Mouse (Mus musculus) midbrain, embryonic 12.5 days (tissue): ENCODE results near the gene Fbln2. TPM values are rescaled to one million over a fixed set of nuclear protein-coding genes. Genes with fewer than 3 reads are reported as not detected.

ENCODE experiments used
- ATAC-seq: fragments of 200-750 bp; cut with Nextera tagmentation; 2 replicates; pipeline ENCODE4 v1.8.0; 2017; ENCODE audit warnings: low read depth, moderate TSS enrichment, moderate library complexity; ENCODE audit not compliant: low FRiP score
- H3K27ac ChIP-seq: fragments of 300-500 bp; sonication (generic); replicated peaks from 2 replicates; pipeline ENCODE4 v1.5.1; 2016; ENCODE audit warnings: mild to moderate bottlenecking
- H3K27me3 ChIP-seq: fragments of 300-500 bp; sonication (generic); 2 replicates; pipeline ENCODE4 v1.6.1; 2016; ENCODE audit warnings: mild to moderate bottlenecking
- H3K36me3 ChIP-seq: fragments of 300-500 bp; sonication (generic); 2 replicates; pipeline ENCODE4 v1.6.1; 2016
- H3K4me1 ChIP-seq: fragments of 300-500 bp; sonication (generic); 2 replicates; pipeline ENCODE4 v1.6.1; 2016
- H3K4me2 ChIP-seq: fragments of 300-500 bp; sonication (generic); replicated peaks from 2 replicates; pipeline ENCODE4 v1.6.1; 2016; ENCODE audit warnings: mild to moderate bottlenecking, moderate library complexity
- H3K4me3 ChIP-seq: fragments of 300-500 bp; sonication (generic); 2 replicates; pipeline ENCODE4 v1.5.1; 2016; ENCODE audit warnings: mild to moderate bottlenecking
- H3K9ac ChIP-seq: fragments of 300-500 bp; sonication (generic); replicated peaks from 2 replicates; pipeline ENCODE4 v1.6.1; 2016; ENCODE audit warnings: mild to moderate bottlenecking, moderate library complexity
- H3K9me3 ChIP-seq: fragments of 300-500 bp; sonication (generic); 2 replicates; pipeline ENCODE4 v1.6.1; 2016; ENCODE audit warnings: mild to moderate bottlenecking
- WGBS: fragments of 180-500 bp; shearing (Covaris S2); methylation state at CpG from one replicate; pipeline ENCODE4 v1.1.7; 2016; 5-methylcytosine and 5-hydroxymethylcytosine counted together
- polyA plus RNA-seq: library from polyadenylated mRNA; unstranded; fragments of >200 nt; fragmentation: Nextera tagmentation; extraction: Ambion mirVana; gene quantifications from 2 replicates; pipeline ENCODE4 v1.2.1, GENCODE M21; 2016

Fbln2 gene
- polyA plus RNA-seq, 1 experiment from 2014 or later = 66.6 TPM

DNA sequence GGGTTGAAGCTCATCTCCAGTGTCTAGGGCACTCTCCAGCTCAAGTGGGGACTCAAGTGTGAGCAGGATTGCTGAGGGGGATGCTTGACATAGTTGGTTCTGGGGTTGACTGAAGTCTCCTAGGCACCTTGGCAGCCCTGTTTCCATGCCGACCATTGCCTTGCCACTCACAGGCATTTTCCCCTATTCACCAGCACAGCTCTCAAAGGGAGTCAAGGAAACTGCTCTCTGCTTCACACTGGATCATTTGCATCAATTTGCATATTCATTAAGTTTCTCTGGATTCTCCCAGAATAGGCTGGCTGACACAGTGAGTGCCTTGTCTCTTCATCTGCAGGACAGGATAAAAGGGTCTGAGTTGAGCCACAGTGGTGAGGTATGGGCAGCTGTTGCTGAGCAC lies 89.6 kb downstream of the Fbln2 start:
- peak; percentile 94 for ATAC-seq
- H3K36me3 ChIP-seq = no peaks in the 10 kb centered on the region
- WGBS = 17% methylated on average over 1 of the region's 1 CpGs
- H3K27me3 ChIP-seq = peaks cover 12% of the 10 kb centered on the region
- peak overlapping the region; percentile 87 for H3K27ac ChIP-seq
- peaks cover 39% of the 10 kb centered on the region for H3K4me1 ChIP-seq
- H3K9ac ChIP-seq = no peak overlapping the region
- H3K4me2 ChIP-seq = no peak overlapping the region
- H3K9me3 ChIP-seq = no peaks in the 10 kb centered on the region
- H3K4me3 ChIP-seq = no peak overlapping the region

- Histone ChIP-seq H3K9ac (no peak overlapping the region), H3K4me2 (no peak overlapping the region), H3K36me3 (no peaks in the 10 kb centered on the region), H3K4me1 (peaks cover 39% of the 10 kb centered on the region), H3K27ac (peak overlapping the region; percentile 87), H3K9me3 (no peaks in the 10 kb centered on the region), H3K4me3 (no peak overlapping the region), H3K27me3 (peaks cover 12% of the 10 kb centered on the region)
- WGBS = 75% methylated on average over 3 of the region's 3 CpGs
- peak; percentile 39; the same call in 1 of the 2 replicates for ATAC-seq
These were observed 90.1 kb downstream of the Fbln2 start for GRCm38 (mm10) chr6:91302337-91302736.

DNA sequence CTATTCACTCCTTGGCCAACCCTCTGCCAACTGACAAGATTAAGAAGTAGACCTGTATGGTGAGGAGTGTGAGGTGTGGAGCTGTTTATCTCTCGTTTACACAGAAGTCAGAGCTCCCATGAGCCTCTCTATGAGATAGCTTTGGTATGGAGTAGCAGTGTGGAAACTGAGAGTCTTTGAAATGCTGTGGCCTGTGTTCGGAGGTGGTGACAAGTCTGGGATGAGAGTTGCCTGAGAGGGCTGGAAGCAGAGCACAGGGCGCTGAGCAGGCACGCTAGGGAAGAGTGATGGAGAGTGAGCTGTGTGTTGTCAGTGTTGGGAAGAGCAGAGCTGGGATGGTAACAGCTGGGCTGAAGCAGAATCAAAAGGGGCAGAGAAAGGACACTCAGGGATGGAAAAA lies 91.9 kb downstream of the Fbln2 start:
- no peak overlapping the region for H3K27ac ChIP-seq

GRCm38 (mm10) chr6:91307972-91308371 lies 95.7 kb downstream of the Fbln2 start:
- H3K9ac ChIP-seq = no peak overlapping the region
- no peak for ATAC-seq
- no peaks in the 10 kb centered on the region for H3K36me3 ChIP-seq
- H3K4me3 ChIP-seq = no peak overlapping the region
- H3K27ac ChIP-seq = no peak overlapping the region
- 58% methylated on average over 1 of the region's 1 CpGs for WGBS
- no peaks in the 10 kb centered on the region for H3K9me3 ChIP-seq
- H3K4me1 ChIP-seq = no peaks in the 10 kb centered on the region
- peaks cover 3% of the 10 kb centered on the region for H3K27me3 ChIP-seq
- no peak overlapping the region for H3K4me2 ChIP-seq

More for the DNA sequence above, 91.9 kb downstream of the Fbln2 start:
- H3K4me2 ChIP-seq = no peak overlapping the region
- peaks cover 4% of the 10 kb centered on the region for H3K27me3 ChIP-seq
- H3K9ac ChIP-seq = no peak overlapping the region
- no peaks in the 10 kb centered on the region for H3K36me3 ChIP-seq
- H3K4me3 ChIP-seq = no peak overlapping the region
- no peaks in the 10 kb centered on the region for H3K9me3 ChIP-seq
- H3K4me1 ChIP-seq = peaks cover 36% of the 10 kb centered on the region
- WGBS = 89% methylated on average over 4 of the region's 4 CpGs
- ATAC-seq = no peak

- Histone ChIP-seq H3K9ac (no peak overlapping the region), H3K4me2 (no peak overlapping the region), H3K27me3 (no peaks in the 10 kb centered on the region; the same call in 1 of the 2 replicates), H3K4me3 (no peak overlapping the region), H3K4me1 (no peaks in the 10 kb centered on the region), H3K36me3 (no peaks in the 10 kb centered on the region), H3K9me3 (no peaks in the 10 kb centered on the region), H3K27ac (no peak overlapping the region)
- ATAC-seq = no peak
- WGBS = 90% methylated on average over 5 of the region's 5 CpGs
These were observed 98.9 kb downstream of the Fbln2 start for GRCm38 (mm10) chr6:91311204-91311603.

DNA sequence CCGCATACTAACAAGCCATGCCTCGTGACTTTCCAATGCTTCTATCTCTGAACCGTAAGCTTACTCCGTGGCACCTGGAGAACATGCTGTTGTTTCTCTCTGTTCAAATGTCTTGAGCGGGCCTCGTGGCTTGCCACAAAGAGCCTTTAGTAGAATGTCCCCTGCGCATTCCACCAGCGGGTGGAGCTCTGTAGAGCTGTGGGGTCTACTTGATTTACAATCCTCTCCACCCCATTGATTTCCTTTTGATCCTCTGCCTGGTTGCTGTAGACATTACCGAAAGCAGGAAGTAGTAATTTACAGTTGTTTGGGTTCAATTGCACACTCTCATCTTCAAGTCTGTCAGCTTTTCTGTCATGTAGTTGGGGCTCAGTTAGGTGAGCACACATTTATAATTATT lies 100.2 kb downstream of the Fbln2 start:
- ATAC-seq = no peak
- Histone ChIP-seq H3K4me1 (no peaks in the 10 kb centered on the region), H3K9ac (no peak overlapping the region), H3K9me3 (no peaks in the 10 kb centered on the region), H3K4me2 (no peak overlapping the region), H3K36me3 (no peaks in the 10 kb centered on the region), H3K27me3 (no peaks in the 10 kb centered on the region), H3K27ac (no peak overlapping the region), H3K4me3 (no peak overlapping the region)
- WGBS = 76% methylated on average over 9 of the region's 9 CpGs

Other genes starting within 250 kb of the Fbln2 start
- gene Iqsec1, start 223.8 kb upstream of the Fbln2 start, polyA plus RNA-seq = 16.3 and 16.4 TPM in 2 replicates
- gene Nup210, start 95.6 kb upstream of the Fbln2 start, polyA plus RNA-seq = 23.4 and 25.8 TPM in 2 replicates
- 16.4 and 17.2 TPM in 2 replicates for gene Hdac11, start 55.8 kb upstream of the Fbln2 start, polyA plus RNA-seq
- 10.3 and 16.4 TPM in 2 replicates for gene Wnt7a, start 198.9 kb downstream of the Fbln2 start, polyA plus RNA-seq